12 mouse cellular contexts compared by ENCODE assay signal in genomic region chr12:84814663-84815325, GRCm38 (mm10).
"Had no signal": no experiment of that assay in that cellular context is flagged by ENCODE, and none has a peak within 500 bp of the region (broad histone marks: within the 10 kb centered on the region; RNA-seq: fewer than 3 reads in every experiment).

No protein-coding gene starts in this region.

- H3K4me1 ChIP-seq: limb, embryonic 15.5 days; midbrain, embryonic 13.5 days had no signal

- H3K9me3 ChIP-seq: limb, embryonic 15.5 days; liver, embryonic 13.5 days; midbrain, embryonic 13.5 days had no signal

- H3K27ac ChIP-seq: kidney, postnatal 0 days; left cerebral cortex, adult 2 months; limb, embryonic 15.5 days; liver, embryonic 13.5 days; midbrain, embryonic 13.5 days had no signal

- ATAC-seq: inflammation-experienced regulatory T-cells, adult 6 months; intestine, postnatal 0 days; liver, postnatal 0 days; midbrain, embryonic 13.5 days had no signal

- H3K4me3 ChIP-seq: left cerebral cortex, adult 2 months; limb, embryonic 15.5 days; liver, embryonic 13.5 days; midbrain, embryonic 13.5 days had no signal

- H3K4me2 ChIP-seq: limb, embryonic 15.5 days; liver, embryonic 13.5 days; midbrain, embryonic 13.5 days had no signal

- H3K27me3 ChIP-seq: midbrain, embryonic 13.5 days had no signal

- DNase-seq: kidney, adult 9 months; liver, embryonic 13.5 days; liver, postnatal 0 days; right cerebral cortex, adult 18-20 months; right cerebral cortex, postnatal 25 days; thymus, postnatal 36 days had no signal

- H3K9ac ChIP-seq: limb, embryonic 15.5 days; liver, embryonic 13.5 days; liver, postnatal 0 days; midbrain, embryonic 13.5 days had no signal

- H3K36me3 ChIP-seq: limb, embryonic 15.5 days; liver, embryonic 13.5 days; midbrain, embryonic 13.5 days had no signal
